Mouse (Mus musculus): ENCODE results near the gene Tnfrsf13b.

DNA sequence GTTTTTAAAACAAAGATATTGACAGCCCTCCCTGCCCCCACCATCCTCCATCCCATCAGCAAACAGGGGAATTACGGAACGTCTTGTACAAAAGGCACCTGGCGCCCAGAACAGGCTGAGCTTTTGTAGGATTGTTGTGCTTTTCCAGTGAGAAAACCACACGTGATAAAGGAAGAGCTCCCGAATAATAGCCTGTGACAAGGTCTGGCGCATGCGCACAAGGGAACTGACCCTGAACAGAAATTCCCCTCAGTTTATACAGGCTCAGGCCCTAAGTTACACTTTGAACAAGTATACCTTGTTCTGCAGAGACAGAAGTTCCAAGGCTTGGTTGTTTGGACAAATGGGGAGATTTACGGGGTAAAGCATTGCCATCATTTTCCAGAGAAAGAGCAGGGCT is 19.0 kb downstream of the Tnfrsf13b start:
- TF ChIP-seq CTCF (IDR thresholded peaks at IDR 0.05; ENCODE audit: low read depth, low read length) = no peak
- no peak for TF ChIP-seq POLR2A (IDR thresholded peaks at IDR 0.05; ENCODE audit: extremely low read depth, insufficient read depth, low read length)

All from liver, adult 2 months (tissue).